Mouse (Mus musculus) neural tube, embryonic 12.5 days (tissue): ENCODE results near the gene Ppfia3. TPM values are rescaled to one million over a fixed set of nuclear protein-coding genes. Genes with fewer than 3 reads are reported as not detected.
"Not testable (repeated sequence)": the region's sequence is repeated elsewhere in the genome, so short reads cannot be mapped to it uniquely, and the experiment has no call there.

Source experiments
- ATAC-seq: fragments of 200-750 bp; cut with Nextera tagmentation; 2 replicates; pipeline ENCODE4 v1.8.0; 2017; ENCODE audit warnings: low read depth, mild to moderate bottlenecking, moderate TSS enrichment, moderate library complexity; ENCODE audit not compliant: low FRiP score
- H3K27ac ChIP-seq: fragments of 300-500 bp; sonication (generic); 2 replicates; pipeline ENCODE4 v1.5.1; 2016
- H3K27me3 ChIP-seq: fragments of 300-500 bp; sonication (generic); replicated peaks from 2 replicates; pipeline ENCODE4 v1.6.1; 2016; ENCODE audit warnings: mild to moderate bottlenecking
- H3K36me3 ChIP-seq: fragments of 300-500 bp; sonication (generic); 2 replicates; pipeline ENCODE4 v1.6.1; 2016; ENCODE audit warnings: mild to moderate bottlenecking
- H3K4me1 ChIP-seq: fragments of 300-500 bp; sonication (generic); 2 replicates; pipeline ENCODE4 v1.6.1; 2016
- H3K4me2 ChIP-seq: fragments of 300-500 bp; sonication (generic); replicated peaks from 2 replicates; pipeline ENCODE4 v1.6.1; 2016; ENCODE audit warnings: mild to moderate bottlenecking
- H3K4me3 ChIP-seq: fragments of 300-500 bp; sonication (generic); 2 replicates; pipeline ENCODE4 v1.5.1; 2016
- H3K9ac ChIP-seq: fragments of 300-500 bp; sonication (generic); 2 replicates; pipeline ENCODE4 v1.6.1; 2016; ENCODE audit warnings: mild to moderate bottlenecking
- H3K9me3 ChIP-seq: fragments of 300-500 bp; sonication (generic); 2 replicates; pipeline ENCODE4 v1.6.1; 2016; ENCODE audit warnings: mild to moderate bottlenecking
- WGBS: fragments of 180-500 bp; shearing (Covaris S2); methylation state at CpG from one replicate; pipeline ENCODE4 v1.1.7; 2016; 5-methylcytosine and 5-hydroxymethylcytosine counted together
- polyA plus RNA-seq: library from polyadenylated mRNA; unstranded; fragments of >200 nt; fragmentation: Nextera tagmentation; extraction: Ambion mirVana; gene quantifications from 2 replicates; pipeline ENCODE4 v1.2.1, GENCODE M21; 2016

The Ppfia3 gene
- polyA plus RNA-seq, 1 experiment from 2014 or later = 18.1 TPM

- not testable (repeated sequence) for H3K4me2 ChIP-seq, H3K27ac ChIP-seq, H3K4me3 ChIP-seq, H3K9me3 ChIP-seq, ATAC-seq, H3K9ac ChIP-seq
- WGBS = 55% methylated on average over 10 of the region's 11 CpGs
- Histone ChIP-seq H3K27me3 (peaks cover 25% of the 10 kb centered on the region), H3K36me3 (peaks cover 36% of the 10 kb centered on the region), H3K4me1 (peaks cover 19% of the 10 kb centered on the region)
Measured at GRCm38 (mm10) chr7:45359081-45359480, 7.7 kb downstream of the Ppfia3 start.

- Histone ChIP-seq H3K36me3 (peaks cover 57% of the 10 kb centered on the region), H3K4me3 (no peak overlapping the region), H3K9me3 (no peaks in the 10 kb centered on the region), H3K27me3 (peaks cover 8% of the 10 kb centered on the region; the same call in 1 of the 2 replicates), H3K4me1 (peaks cover 2% of the 10 kb centered on the region; the same call in 1 of the 2 replicates), H3K9ac (no peak overlapping the region), H3K27ac (no peak overlapping the region), H3K4me2 (no peak overlapping the region)
- no peak for ATAC-seq
- WGBS = 63% methylated on average over 13 of the region's 13 CpGs
Measured at GRCm38 (mm10) chr7:45356087-45356486, 10.7 kb downstream of the Ppfia3 start.

GRCm38 (mm10) chr7:45355318-45356020 lies 11.3 kb downstream of the Ppfia3 start:
- Histone ChIP-seq H3K36me3 (peaks cover 63% of the 10 kb centered on the region), H3K9me3 (no peaks in the 10 kb centered on the region), H3K9ac (no peak overlapping the region), H3K4me3 (no peak overlapping the region), H3K27me3 (peaks cover 4% of the 10 kb centered on the region; the same call in 1 of the 2 replicates), H3K4me1 (no peaks in the 10 kb centered on the region), H3K27ac (no peak overlapping the region), H3K4me2 (no peak overlapping the region)
- no peak for ATAC-seq
- WGBS = 75% methylated on average over 15 of the region's 15 CpGs

- Histone ChIP-seq H3K36me3 (peaks cover 82% of the 10 kb centered on the region), H3K4me1 (no peaks in the 10 kb centered on the region), H3K4me3 (no peak overlapping the region), H3K9ac (no peak overlapping the region), H3K9me3 (no peaks in the 10 kb centered on the region), H3K27me3 (no peaks in the 10 kb centered on the region), H3K27ac (no peak overlapping the region), H3K4me2 (no peak overlapping the region)
- 29% methylated on average over 5 of the region's 5 CpGs for WGBS
- no peak for ATAC-seq
Measured at GRCm38 (mm10) chr7:45353041-45353440, 13.8 kb downstream of the Ppfia3 start.

- H3K4me3 ChIP-seq = no peak overlapping the region
- H3K4me2 ChIP-seq = no peak overlapping the region
- peaks cover 62% of the 10 kb centered on the region for H3K36me3 ChIP-seq
- ATAC-seq = no peak
- WGBS = 81% methylated on average over 13 of the region's 13 CpGs
- no peak overlapping the region for H3K9ac ChIP-seq
- no peaks in the 10 kb centered on the region for H3K27me3 ChIP-seq
- H3K4me1 ChIP-seq = no peaks in the 10 kb centered on the region
- no peak overlapping the region for H3K27ac ChIP-seq
- no peaks in the 10 kb centered on the region for H3K9me3 ChIP-seq
Measured at GRCm38 (mm10) chr7:45346905-45347304, 19.9 kb downstream of the Ppfia3 start.

GRCm38 (mm10) chr7:45343543-45343942 lies 23.3 kb downstream of the Ppfia3 start:
- Histone ChIP-seq H3K36me3 (peaks cover 31% of the 10 kb centered on the region), H3K27ac (no peak overlapping the region), H3K27me3 (0 out of 2 replicates have a peak, but pooled peaks cover 3% of the 10 kb centered on the region), H3K9me3 (no peaks in the 10 kb centered on the region), H3K4me1 (peaks cover 28% of the 10 kb centered on the region), H3K4me2 (no peak overlapping the region), H3K9ac (no peak overlapping the region), H3K4me3 (no peak overlapping the region)
- no peak for ATAC-seq
- WGBS = 37% methylated on average over 13 of the region's 13 CpGs

GRCm38 (mm10) chr7:45342081-45342480 lies 24.7 kb downstream of the Ppfia3 start:
- Histone ChIP-seq H3K27me3 (peaks cover 9% of the 10 kb centered on the region; the same call in 1 of the 2 replicates), H3K36me3 (peaks cover 17% of the 10 kb centered on the region), H3K4me2 (no peak overlapping the region), H3K4me3 (no peak overlapping the region), H3K9me3 (no peaks in the 10 kb centered on the region), H3K9ac (no peak overlapping the region), H3K4me1 (peaks cover 34% of the 10 kb centered on the region), H3K27ac (no peak overlapping the region)
- ATAC-seq = no peak
- WGBS = 90% methylated on average over 11 of the region's 11 CpGs

GRCm38 (mm10) chr7:45341303-45341702 lies 25.5 kb downstream of the Ppfia3 start:
- no peak overlapping the region for H3K27ac ChIP-seq
- H3K27me3 ChIP-seq = peaks cover 9% of the 10 kb centered on the region; the same call in 1 of the 2 replicates
- 5% methylated on average over 8 of the region's 8 CpGs for WGBS
- H3K9ac ChIP-seq = no peak overlapping the region
- H3K4me1 ChIP-seq = peaks cover 34% of the 10 kb centered on the region
- no peak for ATAC-seq
- H3K4me2 ChIP-seq = peak overlapping the region; percentile 93
- peaks cover 9% of the 10 kb centered on the region; the same call in 1 of the 2 replicates for H3K36me3 ChIP-seq
- no peaks in the 10 kb centered on the region for H3K9me3 ChIP-seq
- no peak overlapping the region for H3K4me3 ChIP-seq

GRCm38 (mm10) chr7:45340669-45341068 lies 26.1 kb downstream of the Ppfia3 start:
- WGBS = 2% methylated on average over 11 of the region's 11 CpGs
- no peak overlapping the region for H3K9ac ChIP-seq
- H3K4me1 ChIP-seq = peaks cover 34% of the 10 kb centered on the region
- H3K36me3 ChIP-seq = peaks cover 3% of the 10 kb centered on the region; the same call in 1 of the 2 replicates
- peaks cover 9% of the 10 kb centered on the region for H3K27me3 ChIP-seq
- H3K27ac ChIP-seq = no peak overlapping the region
- H3K4me3 ChIP-seq = peak overlapping the region; percentile 49
- H3K9me3 ChIP-seq = no peaks in the 10 kb centered on the region
- no peak for ATAC-seq
- H3K4me2 ChIP-seq = peak overlapping the region; percentile 93

- peak overlapping the region; percentile 49 for H3K4me3 ChIP-seq
- H3K36me3 ChIP-seq = peaks cover 3% of the 10 kb centered on the region; the same call in 1 of the 2 replicates
- H3K9me3 ChIP-seq = no peaks in the 10 kb centered on the region
- ATAC-seq = no peak
- peaks cover 38% of the 10 kb centered on the region for H3K4me1 ChIP-seq
- peaks cover 9% of the 10 kb centered on the region for H3K27me3 ChIP-seq
- no peak overlapping the region for H3K27ac ChIP-seq
- WGBS = 0% methylated on average over 11 of the region's 11 CpGs
- 0 out of 2 replicates have a peak overlapping the region, but pooled peaks have one; percentile 67 for H3K9ac ChIP-seq
- peak overlapping the region; percentile 93 for H3K4me2 ChIP-seq
Measured at GRCm38 (mm10) chr7:45340066-45340442, 26.8 kb downstream of the Ppfia3 start.

- peak; percentile 85 for ATAC-seq
- Histone ChIP-seq H3K4me1 (peaks cover 41% of the 10 kb centered on the region), H3K27me3 (peaks cover 9% of the 10 kb centered on the region), H3K4me3 (peak overlapping the region; percentile 49), H3K36me3 (peaks cover 3% of the 10 kb centered on the region; the same call in 1 of the 2 replicates), H3K9me3 (no peaks in the 10 kb centered on the region), H3K27ac (no peak overlapping the region), H3K9ac (peak overlapping the region; percentile 67), H3K4me2 (peak overlapping the region; percentile 93)
- under 1% methylated on average over 37 of the region's 39 CpGs for WGBS
Measured at GRCm38 (mm10) chr7:45339410-45340065, 27.3 kb downstream of the Ppfia3 start.

GRCm38 (mm10) chr7:45338161-45338911 lies 28.5 kb downstream of the Ppfia3 start:
- Histone ChIP-seq H3K27me3 (peaks cover 9% of the 10 kb centered on the region), H3K9ac (no peak overlapping the region), H3K4me1 (peaks cover 50% of the 10 kb centered on the region), H3K4me2 (peak overlapping the region; percentile 93), H3K36me3 (peaks cover 3% of the 10 kb centered on the region; the same call in 1 of the 2 replicates), H3K27ac (no peak overlapping the region), H3K9me3 (no peaks in the 10 kb centered on the region), H3K4me3 (no peak overlapping the region)
- 3% methylated on average over 14 of the region's 14 CpGs for WGBS
- ATAC-seq = no peak
